Mouse (Mus musculus) embryo, embryonic 9.5 days (tissue): Measurements from ENCODE around the gene Vgll4.
A peak's percentile ranks its signal among the peaks of the same experiment; 100 is the strongest.

ENCODE experiments used
- DNase-seq: peaks from one replicate; pipeline ENCODE4 v3.0.0-alpha.2; 2017; ENCODE audit errors: extremely low spot score

Gene Vgll4

DNA sequence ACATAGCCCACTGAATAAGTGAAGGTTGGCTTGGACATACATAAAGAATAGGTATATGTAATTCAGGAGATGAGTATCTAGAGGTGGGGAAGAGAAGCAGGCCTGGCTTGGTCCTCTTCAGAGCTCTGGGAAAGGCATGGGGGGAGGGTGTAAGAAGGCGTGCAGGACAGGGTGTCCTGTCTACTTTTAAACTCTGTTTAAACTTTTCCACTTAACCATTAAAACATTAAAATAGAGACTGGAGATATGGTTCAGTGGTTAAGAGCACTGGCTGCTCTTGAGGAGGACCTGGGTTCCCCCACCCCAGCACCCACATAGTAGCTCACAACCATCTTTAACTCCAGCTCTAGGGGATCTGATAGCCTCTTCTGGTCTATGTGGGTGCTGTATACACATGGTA lies 3.2 kb upstream of the Vgll4 start:
- no peak for DNase-seq

DNA sequence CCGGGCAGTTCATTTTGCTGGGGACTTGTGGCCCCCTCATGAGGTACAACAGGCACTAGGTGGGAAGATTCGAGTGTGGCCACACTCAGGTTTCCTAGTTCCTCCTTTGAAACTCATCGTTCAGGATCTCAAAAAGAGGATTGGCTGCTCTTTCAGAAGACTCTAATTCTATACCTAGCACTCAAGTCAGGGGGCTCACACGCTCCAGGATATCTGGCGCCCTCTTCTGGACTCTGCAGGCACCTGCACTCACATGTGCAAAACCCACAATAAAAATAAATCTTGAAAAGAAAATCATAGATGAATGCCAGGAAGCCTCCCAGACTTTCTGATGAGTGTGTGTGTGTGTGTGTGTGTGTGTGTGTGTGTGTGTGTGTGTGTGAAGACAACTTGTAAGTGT lies 1.1 kb upstream of the Vgll4 start:
- no peak for DNase-seq

DNA sequence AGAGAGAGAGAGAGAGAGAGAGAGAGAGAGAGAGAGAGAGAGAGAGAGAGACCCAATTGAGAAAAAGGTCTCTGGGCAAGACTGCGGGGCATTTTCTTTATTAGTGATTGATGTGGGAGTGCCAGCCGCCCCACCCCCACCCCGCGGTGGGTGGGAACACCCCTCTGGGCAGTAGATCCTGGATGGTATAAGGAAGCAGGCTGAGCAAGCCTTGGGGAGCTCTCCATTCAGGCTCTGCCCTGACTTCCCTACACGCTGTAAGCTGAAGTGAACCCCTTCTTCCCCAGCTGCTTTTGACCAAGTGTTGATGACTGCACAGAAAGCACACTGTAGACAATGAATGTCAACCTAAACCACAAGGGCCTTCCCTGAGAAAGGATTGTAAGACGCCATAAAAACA lies 592 bp upstream of the Vgll4 start:
- no peak for DNase-seq

DNA sequence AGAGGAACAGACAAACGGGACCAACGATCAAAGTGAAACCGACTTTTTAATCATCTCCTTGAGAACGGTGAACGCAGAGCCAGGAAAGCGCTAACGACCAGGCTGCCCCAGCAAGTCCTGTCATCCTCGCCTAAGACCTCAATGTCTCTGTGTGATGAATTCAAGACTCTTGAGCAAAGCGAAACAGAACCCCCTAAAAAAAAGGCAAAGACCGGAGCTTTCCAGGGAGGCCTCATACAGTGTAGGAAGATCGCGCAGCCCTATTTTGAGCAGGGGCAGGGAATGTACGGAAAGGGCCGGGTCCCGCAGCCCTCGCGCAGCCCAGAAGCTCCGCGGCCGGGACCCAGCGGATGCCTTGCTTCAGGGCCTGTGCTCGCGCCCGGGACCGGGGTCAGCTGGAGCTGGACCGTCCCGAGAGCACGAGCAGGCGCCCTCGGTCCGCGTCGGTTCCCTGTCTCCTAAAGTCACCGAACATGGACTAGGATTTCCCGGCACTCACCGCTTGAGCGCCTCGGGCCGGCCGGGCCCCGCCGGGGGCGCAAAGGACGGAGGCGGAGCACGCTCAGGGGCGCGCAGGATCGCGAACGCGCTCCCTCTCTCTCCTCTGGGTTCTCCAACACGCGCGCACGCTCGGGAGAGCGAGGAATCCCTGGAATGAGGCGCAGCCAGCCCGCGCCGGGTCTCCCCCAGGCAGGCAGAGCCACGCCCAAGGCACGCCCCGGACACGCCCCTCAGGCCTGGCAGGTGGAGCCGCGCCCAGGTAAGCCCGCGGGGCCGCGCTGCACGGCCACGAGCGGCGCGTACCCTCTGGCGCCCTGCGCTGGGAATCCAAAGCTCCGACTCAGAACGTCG lies 1.2 kb downstream of the Vgll4 start:
- peak; percentile 80 for DNase-seq

DNA sequence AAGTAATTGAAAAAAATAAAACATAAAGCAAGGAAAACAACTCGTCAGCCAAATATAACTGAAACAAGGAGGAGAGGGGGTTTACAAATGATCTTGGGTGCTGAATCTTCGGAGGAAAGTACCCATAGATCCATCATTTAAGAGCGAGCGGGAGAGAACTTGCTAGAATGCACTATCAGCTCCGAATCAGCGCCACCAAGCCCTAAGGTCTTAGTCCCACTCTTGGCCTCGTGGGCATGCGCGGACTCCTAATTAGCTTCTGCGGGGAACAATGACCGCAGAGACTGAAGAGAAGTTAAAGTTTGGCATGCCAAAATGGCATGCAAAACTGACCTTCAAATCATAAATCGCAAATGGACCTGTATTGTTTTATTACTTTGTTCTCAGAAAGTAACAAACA lies 2.2 kb downstream of the Vgll4 start:
- DNase-seq = peak; percentile 9

DNA sequence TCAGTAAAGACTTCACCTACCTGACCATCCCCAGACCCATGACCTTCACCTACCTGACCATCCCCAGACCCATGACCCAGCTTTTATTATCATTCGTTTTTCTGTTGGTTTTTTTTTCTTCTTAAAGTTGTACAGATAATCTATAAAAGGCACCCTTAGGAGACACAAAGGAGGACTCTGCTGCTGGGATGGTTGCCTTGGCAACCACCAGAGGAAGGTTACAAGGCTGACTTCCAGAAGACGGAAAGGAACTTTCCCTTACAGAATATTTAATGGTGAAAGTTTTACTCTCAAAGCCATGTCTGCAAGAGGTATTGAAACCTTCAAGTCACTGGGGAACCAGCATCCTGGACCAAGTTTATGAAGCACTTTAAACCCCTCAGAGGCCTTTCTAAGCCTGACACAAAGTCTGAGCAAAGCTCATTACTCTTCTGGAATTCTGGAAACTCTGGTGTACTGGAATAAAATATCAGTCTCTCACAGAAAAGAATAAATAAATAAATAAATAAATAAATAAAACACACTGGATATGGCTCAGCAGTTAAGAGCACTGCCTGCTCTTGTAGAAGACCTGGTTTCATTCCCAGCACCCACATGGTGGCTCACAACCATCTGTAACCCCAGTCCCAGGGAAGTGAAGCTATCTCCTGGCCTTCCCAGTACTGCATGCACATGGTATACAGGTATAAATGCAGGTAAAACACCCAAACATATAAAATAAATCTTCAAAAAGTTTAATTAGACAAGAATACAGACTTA lies 3.2 kb downstream of the Vgll4 start:
- DNase-seq = no peak

DNA sequence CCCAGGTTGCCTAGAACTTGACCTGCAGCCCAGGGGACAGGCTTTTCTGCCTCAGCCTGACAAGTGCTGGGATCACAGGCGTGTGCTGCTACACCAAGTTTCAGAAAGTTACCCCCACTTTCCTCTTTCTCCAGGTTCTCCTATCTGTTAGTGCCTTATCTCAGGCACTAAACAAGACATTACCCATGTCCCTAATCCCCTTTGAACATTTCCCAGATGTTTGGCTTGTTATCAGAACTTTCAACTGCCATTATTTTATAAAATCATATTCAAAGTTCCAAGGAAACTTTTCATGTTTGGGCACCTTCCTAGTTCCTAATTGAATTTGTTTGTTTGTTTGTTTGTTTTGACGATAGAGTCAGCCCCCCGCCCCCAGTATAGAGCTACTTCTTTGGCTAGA lies 4.0 kb downstream of the Vgll4 start:
- no peak for DNase-seq

DNA sequence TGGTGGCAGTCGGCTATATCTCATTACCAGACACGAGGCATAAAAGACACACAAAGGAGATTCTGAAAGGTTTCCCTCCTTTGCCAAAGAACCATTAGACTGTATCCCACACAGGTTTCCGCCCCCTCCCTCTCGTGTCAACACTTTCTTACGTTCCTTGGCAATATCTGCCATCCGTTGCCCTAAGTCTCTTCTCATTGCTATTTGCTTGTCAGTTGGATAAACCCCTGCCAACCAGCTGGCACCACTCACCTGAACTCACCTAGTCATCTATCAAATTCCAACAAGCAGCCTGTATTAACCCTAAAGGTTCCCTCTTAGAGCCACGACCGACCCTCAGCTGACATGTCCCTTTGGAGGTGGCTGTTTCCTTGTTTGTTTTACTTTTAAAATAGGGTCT lies 4.4 kb downstream of the Vgll4 start:
- DNase-seq = no peak

DNA sequence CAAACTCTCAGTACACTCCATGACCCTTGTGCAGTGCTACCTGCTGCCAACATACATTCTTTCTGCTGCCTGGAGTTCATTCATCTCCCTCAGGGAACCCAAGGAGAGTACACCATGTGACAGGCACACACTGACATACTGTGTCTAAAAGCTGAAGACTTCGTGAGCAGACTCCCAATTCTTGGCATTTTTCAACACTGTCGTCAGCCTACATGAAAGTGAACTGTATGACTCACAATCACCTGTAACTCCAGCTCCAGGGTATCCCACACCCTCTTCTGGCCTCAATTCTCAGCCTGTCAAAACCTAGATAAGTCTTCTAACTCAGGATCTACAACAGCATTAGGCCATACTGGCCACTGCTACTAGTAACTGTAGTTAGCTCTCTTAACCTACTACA lies 5.6 kb downstream of the Vgll4 start:
- no peak for DNase-seq

DNA sequence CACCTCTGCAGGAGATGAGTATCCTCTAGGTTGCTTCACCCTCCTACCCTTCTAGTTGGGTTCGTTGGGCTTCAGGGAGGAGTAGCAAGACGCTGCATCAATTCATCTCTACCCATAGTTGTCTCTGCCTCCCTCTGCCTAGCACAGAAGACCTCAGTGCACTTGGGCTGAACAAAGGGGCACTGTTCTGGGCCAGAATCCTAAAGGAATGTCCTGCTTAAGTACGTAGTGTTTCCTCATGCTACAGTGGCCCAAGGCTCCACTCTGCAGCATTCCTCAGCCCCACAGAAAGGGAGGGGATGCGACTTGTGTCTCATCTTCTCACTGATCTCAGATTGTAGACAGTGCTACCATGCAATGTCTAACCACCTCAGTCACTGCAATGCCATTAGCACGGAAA lies 6.2 kb downstream of the Vgll4 start:
- DNase-seq = no peak

DNA sequence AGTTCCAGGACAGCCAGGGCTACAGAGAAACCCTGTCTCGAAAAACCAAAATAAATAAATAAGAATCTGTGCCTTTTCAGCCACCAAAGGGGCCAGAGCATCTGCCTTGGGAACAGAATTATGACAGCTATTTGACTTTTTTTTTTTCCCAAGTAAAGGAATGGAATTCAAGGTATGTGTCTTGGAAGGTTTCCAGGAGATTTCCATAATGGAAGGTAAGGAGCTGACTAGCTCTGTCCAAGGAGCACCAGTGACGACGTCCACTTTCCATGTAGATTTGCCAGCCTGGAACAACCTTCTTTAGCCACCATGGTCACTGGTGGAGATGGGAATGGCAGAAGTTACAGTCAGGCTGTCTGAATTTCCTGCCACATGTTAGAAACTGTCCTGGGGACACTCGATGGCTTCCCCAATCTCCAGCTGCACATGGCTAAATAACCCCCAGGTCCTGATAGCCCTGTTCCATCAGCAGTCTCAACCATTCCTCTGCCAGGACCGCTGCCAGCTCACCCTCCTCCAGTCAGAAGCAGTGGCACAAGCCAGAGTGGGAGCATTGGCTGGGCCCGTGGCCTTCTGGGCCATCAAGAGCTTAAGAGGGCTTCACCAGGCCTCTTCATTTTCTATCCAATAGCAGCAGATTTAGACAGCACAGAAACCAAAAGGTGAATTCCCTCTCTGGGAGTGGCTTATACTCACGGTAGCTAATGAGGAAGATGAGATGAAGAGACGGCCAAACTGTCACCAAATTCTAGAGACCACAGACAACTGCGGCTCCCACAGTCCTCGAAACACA lies 8.3 kb downstream of the Vgll4 start:
- no peak for DNase-seq

DNA sequence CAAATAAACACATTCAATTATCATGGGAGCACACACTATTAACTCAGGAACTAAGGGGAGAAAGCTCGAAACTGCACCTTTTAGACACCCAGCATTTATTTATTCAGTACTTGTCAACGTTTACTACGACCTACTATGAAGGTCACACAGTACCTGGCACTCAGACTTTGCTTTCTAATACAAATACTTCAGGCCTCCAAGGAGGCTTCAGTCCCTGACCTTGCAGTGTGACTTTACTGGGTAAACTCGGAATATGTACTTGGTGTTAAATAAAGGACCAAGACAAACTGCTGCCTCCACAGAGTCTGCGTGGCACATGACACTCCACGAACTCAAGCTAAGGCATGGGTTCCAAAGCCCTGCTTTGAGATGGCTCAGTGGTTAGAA lies 10.8 kb downstream of the Vgll4 start:
- DNase-seq = no peak

DNA sequence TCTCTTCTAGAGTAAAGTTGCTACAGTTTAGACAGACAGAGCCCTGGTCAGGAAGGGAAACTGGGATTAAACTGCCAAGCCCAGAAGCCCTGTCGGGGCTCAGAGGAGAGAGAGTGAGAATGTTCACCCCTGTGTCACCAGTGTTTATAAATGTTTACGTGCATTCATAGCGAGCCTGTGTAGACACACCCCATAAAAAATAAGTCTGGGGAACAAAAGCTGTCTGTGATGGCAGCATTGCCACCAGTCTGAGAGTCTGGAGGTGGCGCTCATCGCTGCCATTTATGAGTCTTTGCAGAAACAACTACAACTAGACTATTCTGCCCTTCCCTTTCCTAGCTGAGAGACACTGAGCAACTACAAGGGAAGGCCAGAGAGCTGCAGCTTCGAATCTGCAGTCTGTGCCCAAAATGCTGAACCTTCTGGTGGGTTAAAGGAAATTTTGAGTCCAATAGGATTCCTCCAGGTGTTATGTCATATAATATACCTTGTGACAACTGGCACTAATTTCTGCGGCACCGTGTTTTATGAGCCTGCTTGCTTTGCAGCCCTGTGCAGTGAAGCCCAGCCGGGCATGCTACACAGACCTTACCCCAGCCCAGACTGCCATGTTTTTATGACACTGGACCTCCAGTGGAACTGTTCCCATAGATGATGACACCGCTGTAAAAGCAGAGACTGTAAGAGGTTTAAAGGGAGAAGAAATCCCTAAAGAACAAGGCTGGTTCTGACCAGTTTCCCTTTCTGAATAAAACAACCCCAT lies 11.4 kb downstream of the Vgll4 start:
- DNase-seq = no peak

DNA sequence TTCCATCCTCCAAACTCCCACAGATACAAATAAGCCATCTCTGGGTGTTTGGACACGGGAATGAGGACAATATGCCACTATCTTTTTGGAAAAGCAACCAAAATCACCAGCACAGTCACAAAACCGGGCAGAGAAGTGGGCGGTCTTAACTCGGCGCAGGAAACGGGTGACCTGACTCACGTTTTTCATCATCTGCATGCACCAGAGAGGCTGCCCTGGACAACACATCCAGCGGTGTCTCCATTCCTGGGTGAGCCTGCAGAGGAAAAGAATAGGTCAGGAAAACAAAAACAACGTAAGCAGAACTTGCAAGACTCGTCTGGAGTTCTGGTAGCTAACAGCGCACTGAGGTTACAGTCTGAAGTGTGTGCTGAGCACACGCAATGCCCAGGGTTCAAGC lies 12.0 kb downstream of the Vgll4 start:
- no peak for DNase-seq

DNA sequence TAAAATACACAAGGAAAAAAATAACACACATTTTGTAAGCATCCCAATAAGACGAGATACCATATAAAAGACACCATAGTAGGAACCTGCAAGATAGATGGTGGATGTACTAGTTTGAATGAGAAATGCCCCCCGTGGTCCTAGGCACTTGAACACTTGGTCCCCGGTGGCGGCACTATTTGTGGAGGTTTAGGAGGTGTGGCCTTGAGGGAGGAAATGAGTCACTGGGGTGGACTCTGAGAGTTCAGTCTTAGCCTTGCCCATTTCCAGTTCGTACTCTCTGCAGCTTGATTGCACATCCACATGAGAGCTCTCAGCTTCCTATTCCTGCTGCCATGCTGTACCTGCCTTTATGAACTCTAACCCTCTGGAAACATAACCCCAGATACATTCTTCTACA lies 15.3 kb downstream of the Vgll4 start:
- no peak for DNase-seq

DNA sequence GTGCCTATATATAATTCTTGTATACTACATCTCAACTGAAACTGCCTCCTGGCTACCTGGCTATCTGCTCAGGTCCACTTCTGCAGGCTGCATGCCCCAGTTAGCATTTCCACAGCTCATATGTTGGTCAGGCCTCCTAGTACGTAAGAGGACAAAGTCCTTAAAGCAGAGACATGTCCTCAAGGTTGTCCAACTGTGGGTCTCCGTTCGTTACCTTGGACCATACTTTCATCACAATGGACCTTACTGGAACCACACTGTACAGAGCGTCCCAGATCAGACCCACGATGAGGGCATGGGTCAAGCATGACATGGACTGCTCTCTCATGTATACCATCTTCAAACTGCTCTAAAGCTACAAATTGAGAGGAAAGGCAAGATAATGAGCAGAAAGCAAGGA lies 16.2 kb downstream of the Vgll4 start:
- no peak for DNase-seq

DNA sequence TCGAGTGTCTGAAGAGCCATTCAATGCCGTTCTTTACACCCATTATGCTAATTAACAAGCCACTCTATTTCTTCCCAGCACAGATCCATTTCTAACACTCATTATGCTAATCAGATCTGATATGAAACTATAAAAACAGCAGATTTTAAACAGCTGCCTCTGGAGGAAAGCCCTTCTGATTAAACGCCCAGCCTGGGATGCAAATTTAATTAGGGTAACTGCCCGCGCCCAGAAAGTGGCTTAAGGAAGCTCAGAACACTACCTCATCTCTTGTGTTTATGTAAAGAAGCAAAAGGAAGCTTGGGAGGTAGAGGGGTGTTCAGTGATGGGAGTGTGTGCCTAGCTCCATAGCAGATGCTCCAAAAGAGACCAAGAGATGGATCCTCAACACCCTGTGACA lies 17.4 kb downstream of the Vgll4 start:
- DNase-seq = no peak

DNA sequence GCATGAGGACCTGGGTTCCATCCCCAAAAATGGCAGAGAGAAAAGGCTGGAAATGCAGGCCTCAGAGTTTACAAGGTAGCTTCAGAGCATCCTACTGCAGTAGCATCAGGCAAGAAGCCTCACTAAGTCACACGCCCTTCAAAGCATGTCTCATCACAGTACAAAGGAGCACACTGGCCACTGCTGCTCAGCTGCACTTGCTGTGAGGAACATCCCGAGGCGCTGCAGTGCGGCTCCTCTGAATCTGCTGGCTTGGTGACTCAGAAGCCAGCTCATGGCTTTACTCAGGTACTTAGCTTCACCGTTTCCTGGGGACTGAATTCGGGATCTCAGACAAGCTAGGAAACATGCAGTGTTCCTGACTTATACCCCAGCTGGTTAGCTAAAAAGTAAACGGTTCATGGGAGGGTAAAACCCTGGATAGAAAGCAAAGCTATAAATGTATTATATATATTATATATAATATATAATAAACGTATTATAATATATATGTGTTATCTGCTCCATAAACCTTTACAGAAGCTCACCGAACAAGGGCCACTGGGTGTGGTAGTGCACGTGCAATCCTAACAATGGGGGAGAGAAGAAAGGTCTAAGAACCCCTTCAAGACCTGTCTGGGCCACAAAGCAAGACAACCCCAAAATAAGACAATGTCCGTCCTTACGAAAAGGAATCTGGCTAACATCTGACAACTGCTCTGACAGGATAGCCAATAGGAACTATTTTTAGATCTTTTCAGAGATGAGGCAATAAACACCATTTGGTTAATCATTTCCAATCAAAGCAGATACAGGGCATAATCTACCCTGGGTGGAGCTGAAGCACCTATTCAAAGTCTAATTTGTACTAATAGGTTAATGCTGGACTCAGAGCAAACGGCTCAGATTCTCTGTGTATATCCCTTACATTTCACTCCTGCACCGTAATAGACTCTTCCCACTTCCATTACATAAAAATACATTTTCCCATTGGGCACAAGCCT lies 25.0 kb downstream of the Vgll4 start:
- no peak for DNase-seq

DNA sequence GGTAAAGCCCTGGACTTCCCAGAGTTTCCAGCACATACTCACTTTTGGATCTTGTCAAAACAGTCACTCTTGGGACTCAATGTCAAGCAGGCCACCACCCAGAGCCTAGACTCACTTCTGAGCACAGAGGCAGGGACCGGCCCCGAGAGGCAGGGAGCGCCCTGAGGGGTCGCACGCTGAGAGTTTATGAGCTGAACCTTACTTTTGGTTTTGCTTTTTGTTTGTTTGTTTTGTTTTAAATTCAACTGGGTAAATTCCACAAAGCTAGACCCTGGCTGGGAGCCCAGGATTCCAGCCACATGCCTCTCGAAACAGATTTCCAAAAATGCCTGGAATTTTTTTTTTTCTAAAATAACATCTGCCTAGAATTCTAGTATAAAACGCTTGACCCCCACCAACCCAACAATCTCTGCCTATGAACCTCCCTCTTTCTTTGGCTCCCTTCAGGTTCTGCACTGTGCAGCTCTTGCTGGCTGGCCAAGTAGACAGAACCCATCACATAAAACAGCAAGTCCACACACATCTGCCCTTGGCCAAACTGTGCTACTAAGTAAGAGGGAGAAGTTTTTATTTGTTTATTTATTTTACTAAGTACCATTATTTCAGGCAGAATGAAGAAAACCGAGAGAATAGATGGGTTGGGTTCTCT lies 28.5 kb downstream of the Vgll4 start:
- no peak for DNase-seq

DNA sequence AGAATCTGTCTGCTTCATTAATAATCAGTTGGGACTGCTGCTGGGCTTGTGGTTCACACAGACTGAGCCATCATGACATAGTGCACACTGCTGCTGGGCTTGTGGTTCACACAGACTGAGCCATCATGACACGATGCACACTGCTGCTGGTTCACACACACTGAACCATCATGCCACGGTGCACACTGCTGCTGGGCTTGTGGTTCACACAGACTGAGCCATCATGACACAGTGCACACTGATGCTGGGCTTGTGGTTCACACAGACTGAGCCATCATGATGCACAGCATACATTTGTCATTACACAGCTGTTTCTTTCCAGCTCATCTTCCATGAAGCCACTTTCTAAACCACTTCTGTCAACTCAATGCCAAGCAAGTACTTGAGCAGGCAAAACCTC lies 30.1 kb downstream of the Vgll4 start:
- no peak for DNase-seq
